ENCODE assay signal across 8 mouse cellular contexts in genomic region chr8:103482033-103482720, GRCm38 (mm10).
DNase-seq lines count a peak whose midpoint lies in the region; ATAC-seq lines count a peak whose summit lies in the region.
"Had no signal": no experiment of that assay in that cellular context is flagged by ENCODE, and none has a peak within 500 bp of the region (broad histone marks: within the 10 kb centered on the region; RNA-seq: fewer than 3 reads in every experiment).

No protein-coding gene starts in this region.

- 18% methylated on average over 6 of the region's 6 CpGs for WGBS in kidney, embryonic 16.5 days
- WGBS in hindbrain, embryonic 13.5 days = 13% methylated on average over 6 of the region's 6 CpGs
- WGBS in neural tube, embryonic 13.5 days = 16% methylated on average over 6 of the region's 6 CpGs

- H3K36me3 ChIP-seq in kidney, embryonic 16.5 days (ENCODE audit: insufficient read depth, low read length) = no peaks in the 10 kb centered on the region
- no peaks in the 10 kb centered on the region for H3K36me3 ChIP-seq in hindbrain, embryonic 13.5 days
- H3K36me3 ChIP-seq in neural tube, embryonic 13.5 days = no peaks in the 10 kb centered on the region

- no peak overlapping the region for H3K4me2 ChIP-seq in kidney, embryonic 16.5 days (replicated peaks; ENCODE audit: low read depth, low read length)
- no peak overlapping the region for H3K4me2 ChIP-seq in hindbrain, embryonic 13.5 days
- no peak overlapping the region for H3K4me2 ChIP-seq in neural tube, embryonic 13.5 days

- H3K27ac ChIP-seq in kidney, embryonic 16.5 days (ENCODE audit: low read length) = peak overlapping the region; percentile 4; the same call in 1 of the 2 replicates
- H3K27ac ChIP-seq in hindbrain, embryonic 13.5 days = no peak overlapping the region
- H3K27ac ChIP-seq in neural tube, embryonic 13.5 days (replicated peaks) = peak overlapping the region; percentile 25; the same call in 1 of the 2 replicates
- H3K27ac ChIP-seq: heart, adult 2 months had no signal

- no peak overlapping the region for H3K4me3 ChIP-seq in kidney, embryonic 16.5 days (ENCODE audit: low read length)
- no peak overlapping the region for H3K4me3 ChIP-seq in hindbrain, embryonic 13.5 days
- H3K4me3 ChIP-seq in neural tube, embryonic 13.5 days = no peak overlapping the region
- H3K4me3 ChIP-seq: heart, adult 2 months had no signal

- H3K27me3 ChIP-seq in kidney, embryonic 16.5 days (ENCODE audit: insufficient read depth, low read length) = no peaks in the 10 kb centered on the region
- H3K27me3 ChIP-seq in hindbrain, embryonic 13.5 days = no peaks in the 10 kb centered on the region
- no peaks in the 10 kb centered on the region for H3K27me3 ChIP-seq in neural tube, embryonic 13.5 days

- DNase-seq in kidney, postnatal 14 days = no peak
- DNase-seq in embryo, embryonic 9.5 days (ENCODE audit: extremely low spot score) = peak; percentile 64
- no peak for DNase-seq in layer of hippocampus, adult 8-10 months (ENCODE audit: low spot score in 2 of 2)
- DNase-seq in adrenal gland, adult 2 months = no peak
- DNase-seq: heart, adult 2 months had no signal

- no peak overlapping the region for H3K9ac ChIP-seq in kidney, embryonic 16.5 days (replicated peaks; ENCODE audit: low read length)
- peak overlapping the region; percentile 25; the same call in 1 of the 2 replicates for H3K9ac ChIP-seq in hindbrain, embryonic 13.5 days
- H3K9ac ChIP-seq in neural tube, embryonic 13.5 days = no peak overlapping the region

- peak; percentile 77 for ATAC-seq in kidney, embryonic 16.5 days (ENCODE audit: low FRiP score, low TSS enrichment)
- peak; percentile 61; the same call in 1 of the 2 replicates for ATAC-seq in hindbrain, embryonic 13.5 days (ENCODE audit: low FRiP score)
- ATAC-seq in neural tube, embryonic 13.5 days (ENCODE audit: low read depth) = no peak

- H3K9me3 ChIP-seq in kidney, embryonic 16.5 days (ENCODE audit: low read length) = no peaks in the 10 kb centered on the region
- H3K9me3 ChIP-seq in hindbrain, embryonic 13.5 days = no peaks in the 10 kb centered on the region
- no peaks in the 10 kb centered on the region for H3K9me3 ChIP-seq in neural tube, embryonic 13.5 days

- H3K4me1 ChIP-seq in kidney, embryonic 16.5 days (ENCODE audit: insufficient read depth, low read length) = peaks cover 8% of the 10 kb centered on the region; the same call in 1 of the 2 replicates
- H3K4me1 ChIP-seq in hindbrain, embryonic 13.5 days (replicated peaks) = peaks cover 8% of the 10 kb centered on the region
- peaks cover 10% of the 10 kb centered on the region for H3K4me1 ChIP-seq in neural tube, embryonic 13.5 days (replicated peaks)
